Mouse (Mus musculus) bone marrow, adult 2 months (tissue): ENCODE results near the gene Gcdh. TPM values are rescaled to one million over a fixed set of nuclear protein-coding genes. Genes with fewer than 3 reads are reported as not detected.

ENCODE experiments used
- H3K27ac ChIP-seq: fragments of 200-500 bp; 2 replicates; pipeline ENCODE4 v1.5.1; 2012; ENCODE audit warnings: low read depth, mild to moderate bottlenecking, control low read depth, inconsistent platforms, low read length; ENCODE audit not compliant: control insufficient read depth, poor library complexity, insufficient read depth
- H3K4me1 ChIP-seq: fragments of 200-500 bp; 2 replicates; pipeline ENCODE4 v1.6.1; 2011; ENCODE audit warnings: low read length; ENCODE audit not compliant: control insufficient read depth, insufficient read depth
- H3K4me3 ChIP-seq: fragments of 200-500 bp; replicated peaks from 2 replicates; pipeline ENCODE3; 2011; ENCODE audit warnings: mild to moderate bottlenecking, low read depth, low read length, control low read depth; ENCODE audit not compliant: control insufficient read depth
- CTCF ChIP-seq: fragments of 200-500 bp; IDR thresholded peaks from 2 replicates; pipeline ENCODE4 v1.5.1; 2011; ENCODE audit warnings: low read length, control low read depth; ENCODE audit not compliant: control insufficient read depth, insufficient read depth
- POLR2A ChIP-seq: fragments of 200-500 bp; IDR thresholded peaks from 2 replicates; pipeline ENCODE4 v1.6.1; 2011; ENCODE audit warnings: low read depth, mild to moderate bottlenecking, control low read depth, low read length, borderline replicate concordance; ENCODE audit not compliant: control insufficient read depth
- WGBS: fragments of 180-500 bp; shearing (Covaris S2); methylation state at CpG from one replicate; pipeline ENCODE4 v1.1.7; 2018; 5-methylcytosine and 5-hydroxymethylcytosine counted together
- polyA plus RNA-seq: library from polyadenylated mRNA; stranded (reverse); fragments of >200 nt; gene quantifications from 2 replicates; pipeline ENCODE4 v1.2.4, GENCODE M21; 2011; ENCODE audit warnings: low replicate concordance; ENCODE audit not compliant: missing spikeins, insufficient read depth, insufficient read length

Gcdh gene
- polyA plus RNA-seq, 1 experiment, result 33.0 TPM

GRCm38 (mm10) chr8:84901071-84901470, 7.3 kb upstream of the Gcdh start:
- no peak overlapping the region for H3K4me3 ChIP-seq
- 49% methylated on average over 4 of the region's 4 CpGs for WGBS
- TF ChIP-seq POLR2A (no peak), CTCF (no peak)
- H3K27ac ChIP-seq, result peak overlapping the region; percentile 63
- H3K4me1 ChIP-seq, result peaks cover 6% of the 10 kb centered on the region; the same call in 1 of the 2 replicates

GRCm38 (mm10) chr8:84895963-84896362, 2.2 kb upstream of the Gcdh start:
- TF ChIP-seq CTCF, result no peak
- TF ChIP-seq POLR2A, result no peak
- peaks cover 6% of the 10 kb centered on the region; the same call in 1 of the 2 replicates for H3K4me1 ChIP-seq
- no peak overlapping the region for H3K27ac ChIP-seq
- 71% methylated on average over 5 of the region's 5 CpGs for WGBS
- H3K4me3 ChIP-seq, result no peak overlapping the region

- 19% methylated on average over 31 of the region's 31 CpGs for WGBS
- Histone ChIP-seq H3K27ac (peak overlapping the region; percentile 23; the same call in 1 of the 2 replicates), H3K4me1 (peaks cover 2% of the 10 kb centered on the region; the same call in 1 of the 2 replicates)
These were observed 570 bp downstream of the Gcdh start for GRCm38 (mm10) chr8:84892993-84893708.

DNA sequence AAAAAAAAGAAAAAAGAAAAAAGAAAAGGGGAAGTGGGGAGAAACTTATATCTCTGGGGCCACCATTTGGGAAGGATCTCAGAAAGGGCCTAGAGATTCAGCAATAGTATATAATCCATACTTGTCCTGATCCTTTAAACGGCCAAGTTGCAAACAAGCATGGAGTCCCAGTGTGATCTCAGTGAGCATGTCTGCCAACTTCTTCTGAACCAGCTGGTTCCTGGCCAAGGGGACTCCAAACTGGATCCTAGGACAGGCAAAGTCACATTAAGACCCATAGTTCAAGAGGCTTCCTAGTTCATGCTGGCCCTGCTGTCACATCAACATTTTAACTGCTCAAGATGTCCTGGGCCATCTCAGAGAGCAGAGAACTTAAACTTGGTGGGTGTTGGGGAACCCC, 4.6 kb downstream of the Gcdh start:
- 87% methylated on average over 1 of the region's 1 CpGs for WGBS
- Histone ChIP-seq H3K27ac (no peak overlapping the region), H3K4me1 (peaks cover 2% of the 10 kb centered on the region; the same call in 1 of the 2 replicates), H3K4me3 (no peak overlapping the region)
- no peak for TF ChIP-seq CTCF
- TF ChIP-seq POLR2A, result no peak

More at GRCm38 (mm10) chr8:84892993-84893708, 570 bp downstream of the Gcdh start:
- no peak for TF ChIP-seq CTCF
- peak; percentile 46; the same call in 1 of the 2 replicates for TF ChIP-seq POLR2A
- H3K4me3 ChIP-seq, result peak overlapping the region; percentile 76

- H3K27ac ChIP-seq, result no peak overlapping the region
- WGBS, result 92% methylated on average over 3 of the region's 3 CpGs
These were observed 5.4 kb downstream of the Gcdh start for GRCm38 (mm10) chr8:84888280-84888679.

DNA sequence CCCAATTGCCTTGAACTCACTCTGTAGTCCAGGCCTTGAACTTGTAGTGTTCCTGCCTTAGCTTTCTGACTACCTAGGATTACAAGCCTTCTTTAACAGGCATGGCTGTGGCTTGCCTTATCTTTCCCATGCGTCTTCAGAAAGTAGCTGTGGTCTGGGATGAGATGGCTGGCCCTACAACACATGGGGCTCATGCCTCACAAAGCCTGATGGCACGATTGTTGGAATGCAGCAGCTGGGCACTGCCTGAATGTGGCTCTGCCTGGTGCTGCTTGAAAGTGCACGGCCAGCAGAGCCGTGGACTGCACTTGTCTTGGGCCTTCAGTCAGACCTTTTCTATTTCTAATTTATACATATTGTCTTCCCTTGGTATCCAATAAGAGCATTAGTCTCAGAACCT, 9.0 kb downstream of the Gcdh start:
- TF ChIP-seq CTCF (no peak), POLR2A (no peak)
- Histone ChIP-seq H3K4me1 (no peaks in the 10 kb centered on the region; the same call in 1 of the 2 replicates), H3K4me3 (no peak overlapping the region), H3K27ac (no peak overlapping the region)
- 75% methylated on average over 4 of the region's 4 CpGs for WGBS

More at GRCm38 (mm10) chr8:84888280-84888679, 5.4 kb downstream of the Gcdh start:
- no peak for TF ChIP-seq POLR2A
- no peak for TF ChIP-seq CTCF
- Histone ChIP-seq H3K4me1 (peaks cover 2% of the 10 kb centered on the region; the same call in 1 of the 2 replicates), H3K4me3 (no peak overlapping the region)

- TF ChIP-seq POLR2A, result no peak
- TF ChIP-seq CTCF, result no peak
- no peak overlapping the region for H3K27ac ChIP-seq
- 65% methylated on average over 1 of the region's 1 CpGs for WGBS
These were observed 14.8 kb downstream of the Gcdh start for GRCm38 (mm10) chr8:84878915-84879314.

GRCm38 (mm10) chr8:84877297-84878035, 16.3 kb downstream of the Gcdh start:
- Histone ChIP-seq H3K4me3 (no peak overlapping the region), H3K4me1 (no peaks in the 10 kb centered on the region), H3K27ac (no peak overlapping the region)
- no peak for TF ChIP-seq POLR2A
- no peak for TF ChIP-seq CTCF
- WGBS, result 69% methylated on average over 3 of the region's 3 CpGs

More at GRCm38 (mm10) chr8:84878915-84879314, 14.8 kb downstream of the Gcdh start:
- H3K4me1 ChIP-seq, result no peaks in the 10 kb centered on the region
- no peak overlapping the region for H3K4me3 ChIP-seq
